Mouse (Mus musculus) lung, embryonic 16.5 days (tissue): ENCODE results near the gene Krtap28-13. TPM values are rescaled to one million over a fixed set of nuclear protein-coding genes. Genes with fewer than 3 reads are reported as not detected.

Experiments
- ATAC-seq: fragments of 200-750 bp; cut with Nextera tagmentation; 2 replicates; pipeline ENCODE4 v1.8.0; 2017; ENCODE audit warnings: low read depth, mild to moderate bottlenecking, moderate library complexity
- H3K27ac ChIP-seq: fragments of 300-500 bp; sonication (generic); 2 replicates; pipeline ENCODE4 v1.5.1; 2014; ENCODE audit warnings: mild to moderate bottlenecking, control low read depth, low read length
- H3K27me3 ChIP-seq: fragments of 300-500 bp; sonication (generic); 2 replicates; pipeline ENCODE4 v1.6.1; 2014; ENCODE audit warnings: low read depth, low read length, mixed read lengths; ENCODE audit not compliant: control insufficient read depth, insufficient read depth
- H3K36me3 ChIP-seq: fragments of 300-500 bp; sonication (generic); 2 replicates; pipeline ENCODE4 v1.6.1; 2014; ENCODE audit warnings: low read length; ENCODE audit not compliant: control insufficient read depth, insufficient read depth
- H3K4me1 ChIP-seq: fragments of 300-500 bp; sonication (generic); replicated peaks from 2 replicates; pipeline ENCODE4 v1.6.1; 2014; ENCODE audit warnings: low read length, mixed read lengths; ENCODE audit not compliant: control insufficient read depth, insufficient read depth
- H3K4me2 ChIP-seq: fragments of 300-500 bp; sonication (generic); 2 replicates; pipeline ENCODE4 v1.6.1; 2014; ENCODE audit warnings: low read depth, low read length, control low read depth
- H3K4me3 ChIP-seq: fragments of 300-500 bp; sonication (generic); 2 replicates; pipeline ENCODE4 v1.5.1; 2014; ENCODE audit warnings: mild to moderate bottlenecking, low read length, control low read depth
- H3K9ac ChIP-seq: fragments of 300-500 bp; sonication (generic); 2 replicates; pipeline ENCODE4 v1.6.1; 2014; ENCODE audit warnings: low read length, control low read depth
- H3K9me3 ChIP-seq: fragments of 300-500 bp; sonication (generic); 2 replicates; pipeline ENCODE4 v1.6.1; 2016; ENCODE audit warnings: low read length; ENCODE audit not compliant: control insufficient read depth
- WGBS: fragments of 180-500 bp; shearing (Covaris S2); extraction: QIAGEN DNeasy Blood & Tissue Kit; methylation state at CpG from one replicate; pipeline ENCODE4 v1.1.7; 2014; 5-methylcytosine and 5-hydroxymethylcytosine counted together
- polyA plus RNA-seq: library from polyadenylated mRNA; unstranded; fragments of >200 nt; fragmentation: Nextera tagmentation; extraction: Ambion mirVana; gene quantifications from 2 replicates; pipeline ENCODE4 v1.2.1, GENCODE M21; 2015

Krtap28-13 gene
- polyA plus RNA-seq, 1 experiment from 2014 or later = not detected

DNA sequence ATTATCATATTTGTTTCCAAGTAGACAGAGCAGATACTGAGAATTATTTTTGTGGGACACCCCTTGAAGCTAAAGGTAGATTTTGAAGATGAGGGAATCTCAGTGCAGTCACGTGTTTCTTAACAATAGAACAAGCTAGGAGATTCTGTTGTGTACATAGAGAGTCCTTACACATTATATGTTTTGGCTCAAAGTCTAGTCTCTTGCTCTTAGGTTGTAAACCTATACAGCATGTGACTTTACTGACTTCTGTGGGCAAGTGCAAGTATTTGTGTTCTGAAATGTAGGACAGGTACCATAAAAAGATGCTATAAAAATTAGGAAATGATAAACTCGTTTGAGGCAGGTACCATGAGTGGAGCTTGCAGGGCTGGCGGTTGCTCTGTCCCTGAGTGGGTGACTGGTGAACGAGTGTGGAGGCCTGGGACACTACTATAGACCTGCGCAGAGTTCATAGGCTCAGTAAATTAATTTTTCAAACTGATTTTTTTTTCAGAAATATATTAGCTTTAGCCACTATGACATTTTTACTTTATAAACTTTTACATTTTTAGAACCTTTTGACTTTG is 46.8 kb downstream of the Krtap28-13 start:
- H3K9ac ChIP-seq = no peak overlapping the region
- ATAC-seq = no peak
- no peak overlapping the region for H3K4me3 ChIP-seq
- H3K4me2 ChIP-seq = no peak overlapping the region
- H3K27ac ChIP-seq = no peak overlapping the region
- H3K27me3 ChIP-seq = no peaks in the 10 kb centered on the region
- H3K36me3 ChIP-seq = no peaks in the 10 kb centered on the region
- no peaks in the 10 kb centered on the region for H3K4me1 ChIP-seq
- WGBS = 67% methylated on average over 5 of the region's 5 CpGs
- no peaks in the 10 kb centered on the region for H3K9me3 ChIP-seq

GRCm38 (mm10) chr1:83110992-83111391 is 50.3 kb downstream of the Krtap28-13 start:
- H3K9me3 ChIP-seq = no peaks in the 10 kb centered on the region
- no peak for ATAC-seq

More at GRCm38 (mm10) chr1:83110992-83111391, 50.3 kb downstream of the Krtap28-13 start:
- Histone ChIP-seq H3K4me2 (no peak overlapping the region), H3K27ac (no peak overlapping the region), H3K27me3 (no peaks in the 10 kb centered on the region), H3K4me1 (no peaks in the 10 kb centered on the region), H3K9ac (no peak overlapping the region), H3K36me3 (no peaks in the 10 kb centered on the region), H3K4me3 (no peak overlapping the region)

Other genes with a start within 250 kb of the Krtap28-13 start
- 30.8 and 31.4 TPM in 2 replicates for gene Agfg1, start 221.4 kb upstream of the Krtap28-13 start, polyA plus RNA-seq
- gene A030005L19Rik, start 147.6 kb upstream of the Krtap28-13 start, polyA plus RNA-seq = not detected in 2 replicates
- not detected in 2 replicates for gene A030014E15Rik, start 136.0 kb upstream of the Krtap28-13 start, polyA plus RNA-seq
- gene Gm6217, start 129.5 kb upstream of the Krtap28-13 start, polyA plus RNA-seq = not detected in 2 replicates
- gene A030003K21Rik, start 117.5 kb upstream of the Krtap28-13 start, polyA plus RNA-seq = not detected in 2 replicates
- not detected in 2 replicates for gene Gm7544, start 104.9 kb upstream of the Krtap28-13 start, polyA plus RNA-seq
- not detected in 2 replicates for gene Gm47955, start 100.6 kb upstream of the Krtap28-13 start, polyA plus RNA-seq
- not detected in 2 replicates for gene Gm47959, start 60.4 kb upstream of the Krtap28-13 start, polyA plus RNA-seq
- gene Slc19a3, start 22.5 kb upstream of the Krtap28-13 start, polyA plus RNA-seq = 0.98 and 1.0 TPM in 2 replicates
- not detected in 2 replicates for gene Krtap28-10, start 18.4 kb upstream of the Krtap28-13 start, polyA plus RNA-seq
- gene Gm47969, start 16.0 kb upstream of the Krtap28-13 start, polyA plus RNA-seq = not detected in 2 replicates
- not detected in 2 replicates for gene A030005K14Rik, start 1.6 kb upstream of the Krtap28-13 start, polyA plus RNA-seq
- gene Ccl20, start 55.8 kb downstream of the Krtap28-13 start, polyA plus RNA-seq = not detected in 2 replicates
- 1.3 and 1.7 TPM in 2 replicates for gene Daw1, start 98.8 kb downstream of the Krtap28-13 start, polyA plus RNA-seq